Mouse (Mus musculus): ENCODE measurements around the gene Hsd11b2. TPM values are rescaled to one million over a fixed set of nuclear protein-coding genes. Genes with fewer than 3 reads are reported as not detected.

Gene Hsd11b2
- polyA plus RNA-seq, 1 experiment from 2014 or later, result 0.26 TPM

DNA sequence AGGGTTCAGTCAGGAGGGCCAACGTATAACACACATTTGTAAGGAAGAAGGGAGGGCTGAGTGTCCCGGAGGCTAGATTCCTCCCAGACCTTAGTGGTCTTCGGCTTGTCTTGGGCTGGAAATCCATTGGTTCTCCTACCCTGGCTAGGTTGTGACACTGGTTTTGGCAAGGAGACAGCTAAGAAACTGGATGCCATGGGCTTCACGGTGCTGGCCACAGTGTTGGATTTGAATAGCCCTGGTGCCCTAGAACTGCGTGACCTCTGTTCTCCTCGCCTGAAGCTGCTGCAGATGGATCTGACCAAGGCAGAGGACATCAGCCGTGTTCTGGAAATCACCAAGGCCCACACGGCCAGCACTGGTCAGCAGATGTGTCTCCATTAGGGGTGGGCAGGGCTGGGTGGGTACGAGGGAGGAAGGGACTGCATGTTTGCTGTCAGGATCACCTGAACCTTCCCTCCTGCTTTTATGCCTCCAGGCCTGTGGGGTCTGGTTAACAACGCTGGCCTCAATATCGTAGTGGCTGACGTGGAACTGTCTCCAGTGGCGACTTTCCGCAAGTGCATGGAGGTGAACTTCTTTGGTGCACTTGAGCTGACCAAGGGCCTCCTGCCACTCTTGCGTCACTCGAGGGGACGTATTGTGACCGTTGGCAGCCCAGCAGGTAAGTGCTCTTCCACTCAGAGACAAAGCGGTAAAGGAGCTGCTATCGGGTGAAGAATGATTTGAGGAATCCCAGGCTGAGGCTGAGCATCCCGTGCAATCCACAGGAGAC, 3.6 kb downstream of the Hsd11b2 start:
- no peak for DNase-seq (ENCODE audit: low spot score)

- no peak for DNase-seq (ENCODE audit: low spot score)
These were observed 4.3 kb downstream of the Hsd11b2 start for GRCm38 (mm10) chr8:105522890-105523289.

DNA sequence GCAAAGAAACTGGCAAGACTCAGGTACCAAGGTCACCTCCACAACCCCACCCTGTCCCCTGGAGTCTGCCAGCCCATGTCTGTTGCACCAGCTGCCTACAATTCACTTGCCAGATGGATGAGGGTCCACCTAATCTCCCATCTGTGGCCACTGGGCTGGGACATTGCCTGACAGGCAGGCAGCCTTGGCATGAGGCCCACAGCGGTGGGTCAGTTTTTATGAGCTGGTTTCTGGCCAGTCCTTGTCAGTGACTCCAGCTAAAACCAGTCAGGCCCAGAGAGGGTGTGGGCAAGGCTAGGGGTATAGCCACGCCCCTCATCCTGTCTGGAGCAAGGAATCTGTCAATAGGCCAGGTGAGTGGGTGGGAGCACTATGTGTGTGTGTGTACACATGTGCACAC, 8.6 kb downstream of the Hsd11b2 start:
- no peak for DNase-seq (ENCODE audit: low spot score)

DNA sequence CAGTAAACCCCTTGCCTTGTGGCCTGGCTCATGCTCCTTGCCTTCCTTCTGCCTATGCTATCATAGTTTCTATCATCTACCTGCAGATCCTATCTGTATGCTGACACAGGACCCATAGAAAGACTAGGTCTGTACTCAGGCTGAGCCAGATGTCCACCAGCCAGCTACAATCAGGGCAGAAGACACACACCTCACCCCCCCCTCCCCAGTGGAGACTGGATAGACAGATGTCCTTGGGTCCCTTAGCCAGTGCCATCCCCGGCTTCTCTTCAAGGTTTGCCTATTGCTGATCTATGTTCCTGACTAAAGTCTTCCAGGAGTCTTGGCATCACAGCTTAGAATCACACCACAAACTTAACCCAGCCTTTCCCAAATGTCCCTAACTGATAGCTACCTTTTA, 9.7 kb downstream of the Hsd11b2 start:
- DNase-seq (ENCODE audit: low spot score), result no peak

GRCm38 (mm10) chr8:105529271-105529670, 10.7 kb downstream of the Hsd11b2 start:
- no peak for DNase-seq (ENCODE audit: low spot score)

DNA sequence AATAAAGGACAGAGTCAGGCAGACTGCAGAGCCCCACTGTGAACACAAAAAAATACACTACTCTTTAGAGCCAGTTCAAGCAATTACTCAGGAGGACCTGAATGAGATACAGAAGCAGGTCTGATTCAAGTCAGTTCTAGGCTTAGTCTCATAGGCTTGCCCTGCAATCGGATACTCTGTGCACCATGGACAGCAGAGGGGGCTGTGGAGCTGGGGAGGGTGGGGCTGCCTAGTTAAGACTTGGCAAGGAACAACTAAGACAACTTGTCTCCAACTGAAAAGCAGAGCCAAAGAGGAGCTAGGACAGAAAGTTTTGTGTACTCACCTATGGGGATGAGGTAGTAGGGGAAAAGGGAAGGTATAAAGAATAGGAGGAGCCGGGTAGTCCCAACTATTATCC, 13.2 kb downstream of the Hsd11b2 start:
- DNase-seq (ENCODE audit: low spot score), result peak; percentile 57

DNA sequence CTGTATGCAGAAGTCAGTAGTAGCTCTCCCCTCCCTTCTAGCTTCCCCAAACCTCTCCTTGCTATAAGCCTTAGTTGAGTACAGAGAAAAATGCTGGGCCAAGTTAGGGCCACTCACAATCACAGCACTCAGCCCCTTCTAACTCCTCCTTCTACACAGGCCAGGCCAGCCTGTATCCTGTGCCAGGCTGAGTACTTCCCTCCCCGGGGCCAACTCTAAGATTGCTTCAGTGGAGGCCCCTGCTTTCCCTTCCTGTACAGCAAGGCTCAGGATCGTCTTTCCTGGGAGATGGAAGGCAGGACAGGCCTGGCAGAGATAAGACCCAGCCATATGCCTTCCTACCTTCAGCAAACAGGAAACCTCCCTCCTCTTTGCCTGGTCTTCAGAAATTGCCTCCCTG, 14.9 kb downstream of the Hsd11b2 start:
- DNase-seq (ENCODE audit: low spot score), result no peak

DNA sequence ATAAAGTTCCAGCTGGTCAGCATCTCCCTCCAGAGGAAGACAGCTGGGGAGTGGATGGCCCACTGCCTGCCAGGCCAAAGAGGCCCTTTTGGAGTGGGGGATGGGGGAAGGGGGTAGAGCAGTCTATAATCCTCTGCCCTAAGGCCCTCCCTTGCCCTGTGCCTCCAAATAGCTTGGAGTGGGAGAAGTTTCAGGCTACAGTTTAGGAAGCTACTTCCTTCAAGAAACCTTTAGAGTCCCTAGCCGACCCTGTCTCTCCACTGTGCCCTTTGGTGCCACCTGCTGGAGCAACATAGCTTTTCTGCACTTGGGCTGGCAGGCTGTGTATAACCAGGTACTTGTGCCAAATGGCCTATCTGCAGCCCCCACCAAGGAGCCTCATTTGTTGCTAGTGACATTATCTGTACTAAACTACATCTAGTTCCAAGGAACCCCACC, 15.4 kb downstream of the Hsd11b2 start:
- peak; percentile 71 for DNase-seq (ENCODE audit: low spot score)

- no peak for DNase-seq (ENCODE audit: low spot score)
These were observed 18.0 kb downstream of the Hsd11b2 start for GRCm38 (mm10) chr8:105536546-105536945.

- no peak for DNase-seq (ENCODE audit: low spot score)
These were observed 18.6 kb downstream of the Hsd11b2 start for GRCm38 (mm10) chr8:105537011-105537677.

DNA sequence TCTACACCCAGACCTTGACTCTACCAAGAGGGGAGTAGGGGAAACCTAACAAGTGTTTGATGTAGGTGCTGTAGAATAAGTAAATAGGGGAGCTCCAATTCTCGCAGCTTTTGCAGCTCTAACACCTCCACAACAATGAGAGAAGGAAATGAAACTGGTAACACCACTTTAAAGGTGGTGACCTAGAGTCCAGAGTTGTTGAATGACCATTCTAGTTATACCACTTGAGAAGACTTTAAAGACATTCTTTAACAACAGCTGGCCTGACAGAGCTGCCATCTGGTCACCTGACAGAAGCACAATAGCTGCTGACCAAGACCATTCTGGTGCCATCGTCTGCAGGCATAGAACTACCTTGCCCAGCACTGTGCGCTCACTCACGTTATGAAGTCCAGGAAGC, 20.4 kb downstream of the Hsd11b2 start:
- DNase-seq (ENCODE audit: low spot score), result no peak

GRCm38 (mm10) chr8:105542032-105542656, 23.6 kb downstream of the Hsd11b2 start:
- no peak for DNase-seq (ENCODE audit: low spot score)

GRCm38 (mm10) chr8:105542808-105543207, 24.3 kb downstream of the Hsd11b2 start:
- DNase-seq (ENCODE audit: low spot score), result no peak

DNA sequence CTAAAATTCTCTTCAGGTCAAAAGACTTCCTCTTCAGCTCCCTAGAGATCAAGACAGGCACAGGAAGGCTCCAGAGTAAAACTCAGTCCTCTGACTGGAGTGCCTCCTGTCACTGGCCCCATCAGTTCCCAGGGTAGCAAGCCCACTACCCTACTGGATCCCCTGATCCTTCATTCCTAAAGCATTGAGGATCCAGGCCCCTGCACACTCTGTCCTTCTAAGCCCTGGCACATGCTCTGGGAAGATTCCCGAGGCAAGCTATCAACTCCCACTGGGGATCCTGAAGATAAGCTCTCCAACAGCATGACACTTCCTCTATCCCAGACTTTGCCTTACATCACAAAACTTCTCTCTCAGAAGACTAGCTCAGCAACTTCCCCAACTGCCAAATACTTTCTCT, 25.1 kb downstream of the Hsd11b2 start:
- DNase-seq (ENCODE audit: low spot score), result no peak

GRCm38 (mm10) chr8:105544544-105545205, 26.1 kb downstream of the Hsd11b2 start:
- DNase-seq (ENCODE audit: low spot score), result no peak

- DNase-seq (ENCODE audit: low spot score), result no peak
These were observed 26.7 kb downstream of the Hsd11b2 start for GRCm38 (mm10) chr8:105545249-105545648.

DNA sequence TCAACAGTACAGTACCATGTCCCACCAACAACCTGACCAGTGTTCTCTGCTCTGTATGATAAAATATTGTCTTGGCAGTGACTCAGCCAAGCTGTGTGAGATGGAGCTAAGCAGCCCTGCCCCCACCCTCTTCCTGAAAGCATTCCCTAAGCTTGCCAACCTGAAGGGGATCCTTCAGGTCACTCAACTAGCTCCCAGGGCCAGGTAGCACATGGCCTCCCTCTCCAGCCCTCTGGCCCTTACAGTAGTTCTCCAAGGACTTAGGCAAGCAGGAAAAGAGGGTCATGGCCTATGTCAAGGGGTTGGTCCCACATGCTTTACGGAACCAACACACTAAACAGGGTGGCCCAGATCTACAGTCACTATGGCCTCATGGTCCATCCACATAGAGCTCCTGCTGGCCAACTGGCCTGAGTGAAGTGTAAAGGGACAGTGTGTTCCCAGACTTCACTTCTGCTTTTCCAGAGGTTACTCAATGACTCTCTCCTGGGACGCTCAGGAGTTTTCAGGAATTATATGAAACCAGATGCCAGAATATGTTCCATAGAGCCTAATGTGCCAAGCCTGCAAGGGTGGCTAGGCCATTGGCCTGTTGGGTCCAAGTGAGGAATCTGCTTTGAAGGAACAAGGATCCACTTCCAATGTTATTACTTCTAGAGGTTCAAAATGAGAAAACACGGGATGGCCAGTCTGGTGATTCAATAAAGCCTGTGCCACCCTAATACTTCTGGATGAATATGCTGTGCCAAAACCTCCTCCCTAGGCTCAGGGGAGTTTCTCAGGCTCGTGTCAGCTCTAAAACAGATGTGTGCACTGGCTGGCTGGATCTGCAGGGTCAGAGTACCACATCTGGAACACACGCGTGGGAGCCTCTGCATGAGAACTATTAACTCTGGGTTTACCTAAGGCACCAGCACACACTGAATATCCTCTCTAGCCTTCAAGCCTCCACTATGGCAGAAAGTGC, 28.1 kb downstream of the Hsd11b2 start:
- no peak for DNase-seq (ENCODE audit: low spot score)

DNA sequence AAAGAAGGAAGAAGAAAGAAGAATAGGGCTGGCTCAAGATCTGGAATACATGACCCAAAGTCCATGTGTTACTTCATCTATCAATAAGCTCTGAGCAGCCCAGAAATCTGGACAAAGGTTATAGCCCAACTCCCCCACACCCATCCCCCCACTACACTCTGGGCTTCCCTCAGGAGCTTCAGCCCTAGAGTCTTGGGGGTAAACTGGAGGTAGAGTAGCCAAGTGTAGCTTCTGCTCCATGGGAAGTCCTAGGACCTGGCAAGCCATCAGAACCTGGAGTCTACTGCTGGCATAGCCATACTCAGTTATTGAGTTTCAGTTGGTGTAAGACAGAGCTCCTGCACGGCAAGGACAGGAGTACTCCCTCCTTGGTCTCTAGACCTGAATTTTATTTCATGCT, 31.0 kb downstream of the Hsd11b2 start:
- no peak for DNase-seq (ENCODE audit: low spot score)

- DNase-seq (ENCODE audit: low spot score), result no peak
These were observed 31.5 kb downstream of the Hsd11b2 start for GRCm38 (mm10) chr8:105550083-105550482.

DNA sequence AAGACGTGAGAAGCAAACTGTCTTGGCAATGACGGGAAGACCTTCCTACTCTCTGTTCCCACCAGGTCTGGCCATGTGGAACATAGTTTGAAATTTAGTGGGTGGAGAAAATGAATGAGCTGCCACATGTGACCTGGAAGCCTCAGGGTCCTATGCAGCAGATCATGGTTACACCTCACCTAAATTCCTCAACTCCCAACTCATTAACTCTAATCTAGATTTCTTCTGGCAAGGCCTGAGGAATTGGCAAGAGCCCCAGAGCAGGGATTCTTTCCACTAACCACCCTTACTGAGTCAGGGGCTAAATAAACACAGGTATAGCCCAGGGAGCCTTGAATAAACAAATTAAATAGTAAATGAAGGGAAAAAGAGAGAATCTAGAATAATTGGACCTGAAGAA, 33.5 kb downstream of the Hsd11b2 start:
- DNase-seq (ENCODE audit: low spot score), result no peak

DNA sequence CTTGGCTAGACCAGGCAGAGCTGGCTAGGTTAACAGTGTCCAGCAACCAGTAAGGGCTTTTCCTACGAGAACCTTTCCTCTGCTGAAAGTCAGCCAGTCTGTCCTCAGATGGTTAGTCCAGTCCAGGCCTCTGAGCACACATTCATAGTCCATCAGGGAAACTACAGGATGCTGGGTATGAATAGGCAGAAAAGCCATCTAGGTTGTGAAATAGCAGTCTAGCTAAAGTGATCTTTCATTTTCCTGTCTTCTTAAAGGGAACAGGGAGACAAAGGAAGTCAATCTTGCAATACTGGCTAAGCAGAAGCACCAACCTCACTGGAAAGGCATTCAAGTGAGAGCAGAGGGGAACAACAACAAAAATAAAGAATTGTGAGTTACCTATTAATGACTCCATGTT, 34.3 kb downstream of the Hsd11b2 start:
- DNase-seq (ENCODE audit: low spot score), result no peak
